Mouse (Mus musculus) intestine, embryonic 16.5 days (tissue): ENCODE results near the gene Fgf12. TPM values are rescaled to one million over a fixed set of nuclear protein-coding genes. Genes with fewer than 3 reads are reported as not detected.

Source experiments
- ATAC-seq: fragments of 200-750 bp; cut with Nextera tagmentation; 2 replicates; pipeline ENCODE4 v1.8.0; 2017; ENCODE audit warnings: moderate TSS enrichment, moderate library complexity
- H3K27ac ChIP-seq: fragments of 300-500 bp; sonication (generic); 2 replicates; pipeline ENCODE4 v1.5.1; 2014; ENCODE audit warnings: mild to moderate bottlenecking, low read length
- H3K27me3 ChIP-seq: fragments of 300-500 bp; sonication (generic); replicated peaks from 2 replicates; pipeline ENCODE4 v1.6.1; 2014; ENCODE audit warnings: low read length, control low read depth, mixed read lengths; ENCODE audit not compliant: control insufficient read depth, insufficient read depth
- H3K36me3 ChIP-seq: fragments of 300-500 bp; sonication (generic); 2 replicates; pipeline ENCODE4 v1.6.1; 2014; ENCODE audit warnings: low read length, control low read depth; ENCODE audit not compliant: control insufficient read depth, insufficient read depth
- H3K4me1 ChIP-seq: fragments of 300-500 bp; sonication (generic); 2 replicates; pipeline ENCODE4 v1.6.1; 2014; ENCODE audit warnings: low read length, control low read depth, mixed read lengths; ENCODE audit not compliant: control insufficient read depth, insufficient read depth
- H3K4me2 ChIP-seq: fragments of 300-500 bp; sonication (generic); 2 replicates; pipeline ENCODE4 v1.6.1; 2014; ENCODE audit warnings: low read depth, low read length, control low read depth
- H3K4me3 ChIP-seq: fragments of 300-500 bp; sonication (generic); 2 replicates; pipeline ENCODE4 v1.5.1; 2014; ENCODE audit warnings: mild to moderate bottlenecking, low read length
- H3K9ac ChIP-seq: fragments of 300-500 bp; sonication (generic); 2 replicates; pipeline ENCODE4 v1.6.1; 2014; ENCODE audit warnings: low read depth, low read length
- H3K9me3 ChIP-seq: fragments of 300-500 bp; sonication (generic); 2 replicates; pipeline ENCODE4 v1.6.1; 2016; ENCODE audit warnings: low read length, control low read depth; ENCODE audit not compliant: control insufficient read depth
- WGBS: fragments of 180-500 bp; shearing (Covaris S2); extraction: QIAGEN DNeasy Blood & Tissue Kit; methylation state at CpG from one replicate; pipeline ENCODE4 v1.1.7; 2014; 5-methylcytosine and 5-hydroxymethylcytosine counted together
- polyA plus RNA-seq: library from polyadenylated mRNA; unstranded; fragments of >200 nt; fragmentation: Nextera tagmentation; extraction: Ambion mirVana; gene quantifications from 2 replicates; pipeline ENCODE4 v1.2.1, GENCODE M21; 2015

The Fgf12 gene
- 0.47 and 1.1 TPM in 2 replicates for polyA plus RNA-seq

DNA sequence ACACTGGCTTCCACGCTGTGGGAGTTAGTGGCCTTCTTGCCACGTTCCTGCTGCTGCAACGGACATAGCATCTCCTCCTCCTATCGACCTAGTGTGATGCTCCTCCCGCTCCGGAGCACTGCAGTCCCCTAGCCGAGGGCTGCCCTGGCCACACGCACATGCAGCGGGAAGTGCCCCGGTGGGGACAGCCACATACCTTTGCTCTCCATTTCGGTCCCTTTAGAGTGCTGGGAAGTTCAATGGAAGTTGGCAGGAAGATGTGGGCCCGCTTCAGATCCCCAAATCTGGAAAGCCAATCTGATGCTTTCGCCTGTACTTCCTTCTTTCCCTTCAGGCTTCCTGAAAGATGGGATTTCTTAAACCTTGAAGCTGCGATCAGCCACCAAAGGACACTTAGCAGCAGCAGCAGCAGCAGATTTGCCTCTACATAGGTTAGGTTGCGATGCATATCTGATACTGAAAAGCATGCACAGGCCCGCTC lies at the start of gene Fgf12:
Fgf12 (minus strand) TSS at position 431 of the 481 bp plus-strand sequence.
- no peak; the same call in 1 of the 2 replicates for ATAC-seq
- Histone ChIP-seq H3K9ac (peak within 1 kb of the TSS; percentile 37; the same call in 1 of the 2 replicates), H3K27ac (no peak within 1 kb of the TSS), H3K9me3 (no peaks in the 10 kb centered on the region), H3K4me2 (peak within 1 kb of the TSS; percentile 56), H3K27me3 (no peaks in the 10 kb centered on the region; the same call in 1 of the 2 replicates), H3K36me3 (no peaks in the 10 kb centered on the region), H3K4me1 (peaks cover 4% of the 10 kb centered on the region; the same call in 1 of the 2 replicates), H3K4me3 (peak within 1 kb of the TSS; percentile 37)
- 2% methylated on average over 16 of the region's 16 CpGs for WGBS

DNA sequence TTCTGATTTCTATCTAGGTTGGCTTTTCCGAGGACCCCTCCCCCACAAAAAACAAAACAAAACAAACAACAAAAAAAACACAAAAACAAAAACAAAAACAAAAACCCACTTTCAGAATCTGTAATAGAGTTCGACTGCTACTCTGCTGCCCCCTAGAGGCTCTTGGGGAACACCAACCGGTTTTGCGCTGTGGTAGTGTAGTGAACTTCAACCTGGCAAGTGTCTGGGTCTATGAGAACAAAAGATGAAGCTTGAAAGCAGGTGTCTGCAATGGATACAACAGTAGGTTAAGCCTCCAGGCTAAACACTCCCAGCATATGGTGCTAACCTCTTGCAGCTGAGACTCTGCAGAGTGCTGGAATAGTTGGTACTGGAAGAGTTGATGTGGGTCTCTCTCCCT lies 40.2 kb upstream of the Fgf12 start:
- Histone ChIP-seq H3K4me1 (no peaks in the 10 kb centered on the region), H3K4me3 (no peak overlapping the region), H3K9me3 (no peaks in the 10 kb centered on the region), H3K9ac (no peak overlapping the region), H3K36me3 (no peaks in the 10 kb centered on the region), H3K27ac (no peak overlapping the region), H3K27me3 (no peaks in the 10 kb centered on the region), H3K4me2 (no peak overlapping the region)
- WGBS = under 1% methylated on average over 4 of the region's 4 CpGs
- ATAC-seq = no peak

DNA sequence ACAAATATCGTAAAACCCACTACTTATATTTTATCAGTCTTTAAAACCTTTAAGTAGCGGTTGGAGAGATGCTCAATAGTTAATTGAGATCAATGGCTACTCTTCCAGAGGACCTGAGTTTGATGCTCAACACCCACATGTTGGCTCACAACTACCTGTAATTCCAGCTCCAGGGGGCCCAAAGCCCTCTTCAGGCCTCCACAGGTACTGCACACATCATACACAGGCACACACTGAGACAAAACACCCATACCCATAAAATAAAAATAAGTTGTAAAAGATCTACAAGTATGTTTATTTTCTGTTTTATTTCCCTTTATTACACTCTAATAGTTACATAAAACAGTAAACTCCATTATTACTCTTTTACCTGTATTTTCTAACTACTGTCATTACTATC lies 17.4 kb upstream of the Fgf12 start:
- ATAC-seq = no peak

DNA sequence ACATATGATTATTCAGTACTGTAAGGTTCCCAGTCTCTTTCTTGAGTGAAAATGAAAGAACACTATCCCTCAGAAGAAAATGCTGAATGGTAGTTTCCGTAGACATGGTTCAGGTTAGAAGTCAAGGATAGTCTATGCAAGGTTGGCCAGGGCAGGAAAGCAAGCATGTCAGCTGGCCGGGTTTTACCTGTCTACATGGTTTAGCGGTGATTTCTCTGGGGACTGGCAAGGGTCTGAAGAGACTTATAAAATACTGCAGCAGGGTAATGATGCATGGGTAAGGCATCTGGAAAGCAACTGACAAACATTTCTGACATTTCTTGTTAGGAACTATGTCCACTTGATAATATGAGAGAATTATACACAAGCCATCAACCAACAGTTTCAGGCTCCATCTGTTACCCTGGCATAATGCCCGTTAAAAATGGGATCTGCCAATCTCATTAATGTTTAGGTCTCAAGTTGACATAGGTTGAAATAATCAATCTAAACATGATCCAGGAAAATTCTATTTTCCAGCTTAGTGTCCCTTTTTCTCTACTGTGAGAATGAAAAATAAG lies 8.6 kb upstream of the Fgf12 start:
- WGBS = 81% methylated on average over 4 of the region's 4 CpGs
- no peak overlapping the region for H3K27ac ChIP-seq

More for the DNA sequence above, 17.4 kb upstream of the Fgf12 start:
- Histone ChIP-seq H3K9ac (no peak overlapping the region), H3K4me1 (no peaks in the 10 kb centered on the region), H3K4me2 (no peak overlapping the region), H3K9me3 (no peaks in the 10 kb centered on the region), H3K4me3 (no peak overlapping the region), H3K27me3 (no peaks in the 10 kb centered on the region), H3K27ac (no peak overlapping the region), H3K36me3 (no peaks in the 10 kb centered on the region)
- 83% methylated on average over 2 of the region's 2 CpGs for WGBS

DNA sequence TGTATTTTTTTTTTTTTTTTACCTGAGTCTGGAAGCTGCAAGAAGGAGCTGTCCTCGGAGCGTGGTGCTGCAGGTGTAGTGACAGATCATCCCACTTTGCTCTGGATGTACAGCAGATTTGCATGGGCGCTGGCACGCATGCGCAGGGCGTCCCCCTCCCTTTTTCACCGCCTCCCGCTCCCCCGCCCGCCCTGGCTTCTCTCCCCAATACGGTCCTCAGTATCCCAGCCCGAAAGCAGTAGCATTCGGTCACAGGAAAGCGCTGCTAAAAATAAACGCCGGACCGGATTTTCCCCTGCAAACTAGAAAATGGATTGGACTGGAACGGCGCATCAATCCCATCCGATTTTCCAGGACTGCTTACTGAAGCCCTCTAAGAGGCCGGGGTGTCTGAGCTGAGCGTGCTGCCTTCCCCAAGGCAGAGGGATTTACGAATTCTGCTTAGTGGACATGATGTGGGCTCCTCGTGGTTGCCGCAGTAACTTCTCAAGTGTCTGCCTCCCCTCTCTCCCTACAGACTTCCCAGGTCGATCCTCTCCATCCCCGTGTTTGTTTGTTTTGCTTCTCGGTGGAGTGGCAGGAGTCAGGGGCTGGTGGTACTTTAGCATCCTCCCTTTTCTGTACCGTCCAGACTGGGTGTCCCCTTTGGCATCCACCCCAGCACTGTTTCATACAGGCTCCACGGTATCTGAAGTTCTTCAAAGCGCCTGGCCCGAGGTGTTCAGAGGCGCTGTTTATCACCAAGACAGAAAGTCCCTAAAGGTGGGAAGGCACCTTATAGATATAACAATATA lies 453 bp upstream of the Fgf12 start:
- H3K4me1 ChIP-seq = peaks cover 4% of the 10 kb centered on the region; the same call in 1 of the 2 replicates
- H3K9me3 ChIP-seq = no peaks in the 10 kb centered on the region
- peak; percentile 92 for ATAC-seq
- H3K4me3 ChIP-seq = peak overlapping the region; percentile 37
- H3K4me2 ChIP-seq = peak overlapping the region; percentile 56
- no peaks in the 10 kb centered on the region; the same call in 1 of the 2 replicates for H3K27me3 ChIP-seq
- H3K9ac ChIP-seq = peak overlapping the region; percentile 37; the same call in 1 of the 2 replicates
- H3K36me3 ChIP-seq = no peaks in the 10 kb centered on the region
- H3K27ac ChIP-seq = no peak overlapping the region
- 1% methylated on average over 33 of the region's 33 CpGs for WGBS

More for the DNA sequence above, 8.6 kb upstream of the Fgf12 start:
- Histone ChIP-seq H3K4me1 (no peaks in the 10 kb centered on the region), H3K36me3 (no peaks in the 10 kb centered on the region), H3K4me2 (no peak overlapping the region), H3K4me3 (no peak overlapping the region), H3K9me3 (no peaks in the 10 kb centered on the region), H3K27me3 (no peaks in the 10 kb centered on the region), H3K9ac (no peak overlapping the region)
- ATAC-seq = no peak

DNA sequence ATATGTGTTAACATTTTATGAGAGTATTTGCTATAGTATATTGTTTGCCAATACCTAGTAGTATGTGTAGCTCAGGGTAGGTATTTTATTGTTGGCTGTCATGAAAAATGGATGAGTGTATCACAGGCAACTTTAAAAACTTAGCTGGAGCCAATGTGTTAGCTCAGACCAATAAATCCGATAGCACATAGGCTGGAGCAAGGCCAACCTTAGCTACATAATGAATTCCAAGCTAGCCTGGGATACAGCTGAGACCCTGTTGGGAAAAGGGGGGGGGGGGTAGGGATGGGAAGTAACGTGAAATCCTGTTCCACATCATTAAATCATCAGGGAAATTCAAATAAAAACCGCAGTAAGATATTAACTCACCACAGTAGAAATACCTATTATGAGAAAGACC lies 18.4 kb downstream of the Fgf12 start:
- Histone ChIP-seq H3K27me3 (no peaks in the 10 kb centered on the region), H3K9ac (no peak overlapping the region), H3K9me3 (no peaks in the 10 kb centered on the region), H3K4me3 (no peak overlapping the region), H3K4me2 (no peak overlapping the region), H3K27ac (no peak overlapping the region), H3K4me1 (no peaks in the 10 kb centered on the region), H3K36me3 (no peaks in the 10 kb centered on the region)
- ATAC-seq = no peak
- 71% methylated on average over 3 of the region's 3 CpGs for WGBS

DNA sequence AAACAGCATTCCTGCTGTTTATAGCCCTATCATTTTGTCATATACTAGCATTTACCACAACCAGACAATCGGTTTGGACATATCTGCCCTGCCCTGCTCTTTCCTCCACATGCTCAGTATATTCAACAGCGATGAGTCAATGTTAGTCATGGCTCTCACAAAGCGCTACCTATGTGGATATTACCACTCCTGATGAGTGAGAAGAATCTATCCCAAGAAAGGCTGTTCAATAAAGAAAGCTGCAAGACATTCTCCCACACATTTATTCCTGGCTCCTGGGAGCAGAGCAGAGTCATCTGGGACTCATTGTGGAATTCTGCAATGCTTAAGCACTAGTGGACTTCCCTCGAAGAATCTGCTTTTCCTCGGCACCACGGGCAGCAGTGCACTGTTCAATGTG lies 26.1 kb downstream of the Fgf12 start:
- Histone ChIP-seq H3K9me3 (no peaks in the 10 kb centered on the region), H3K36me3 (no peaks in the 10 kb centered on the region), H3K4me3 (no peak overlapping the region), H3K9ac (no peak overlapping the region), H3K4me2 (no peak overlapping the region), H3K4me1 (no peaks in the 10 kb centered on the region), H3K27ac (no peak overlapping the region), H3K27me3 (no peaks in the 10 kb centered on the region)
- WGBS = 85% methylated on average over 6 of the region's 6 CpGs
- no peak for ATAC-seq

DNA sequence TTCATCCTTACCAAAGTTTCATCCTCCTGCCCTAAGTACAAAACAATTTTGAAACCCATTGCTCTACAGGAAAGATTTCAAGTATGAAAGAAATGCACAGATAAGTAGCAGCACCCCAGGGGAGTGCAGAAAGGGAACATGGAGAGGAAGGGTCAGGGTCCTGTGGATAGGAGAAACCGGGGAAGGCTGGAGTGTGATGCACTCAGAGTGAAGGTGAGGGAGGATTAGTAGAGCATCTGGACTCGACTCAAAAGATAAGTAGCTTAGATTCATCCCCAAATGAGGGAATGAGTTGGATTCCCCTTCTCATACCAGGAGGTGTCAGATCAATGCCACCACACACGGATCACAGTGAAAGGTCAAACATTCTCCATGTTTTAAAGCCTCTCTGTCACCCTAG lies 46.2 kb downstream of the Fgf12 start:
- no peaks in the 10 kb centered on the region for H3K27me3 ChIP-seq
- no peaks in the 10 kb centered on the region for H3K36me3 ChIP-seq
- no peaks in the 10 kb centered on the region for H3K9me3 ChIP-seq
- no peak overlapping the region for H3K9ac ChIP-seq
- no peak overlapping the region for H3K4me2 ChIP-seq
- H3K4me1 ChIP-seq = no peaks in the 10 kb centered on the region
- WGBS = 43% methylated on average over 3 of the region's 3 CpGs
- ATAC-seq = no peak
- no peak overlapping the region for H3K27ac ChIP-seq
- H3K4me3 ChIP-seq = no peak overlapping the region

DNA sequence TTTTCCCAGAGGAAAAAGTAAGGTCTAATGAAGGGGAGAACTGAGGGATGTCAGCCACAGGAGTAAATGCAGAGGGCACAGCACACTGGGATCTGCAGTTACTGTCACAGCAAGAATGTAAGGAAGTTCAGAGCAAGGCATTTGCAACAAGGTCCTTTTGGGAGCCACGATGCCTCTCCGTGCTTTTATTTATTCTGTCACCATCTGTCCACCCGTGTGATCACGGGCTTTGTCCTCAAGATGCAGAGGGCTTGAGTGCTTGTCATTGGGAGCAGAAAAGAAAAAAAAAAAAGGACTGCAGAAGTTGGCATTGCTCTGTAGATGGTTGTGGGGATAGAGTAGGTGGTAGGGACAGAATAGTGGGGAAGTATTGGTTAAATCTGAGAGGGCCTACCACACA lies 52.5 kb downstream of the Fgf12 start:
- Histone ChIP-seq H3K4me1 (no peaks in the 10 kb centered on the region), H3K27ac (no peak overlapping the region), H3K27me3 (no peaks in the 10 kb centered on the region), H3K4me2 (no peak overlapping the region), H3K36me3 (no peaks in the 10 kb centered on the region), H3K4me3 (no peak overlapping the region), H3K9me3 (no peaks in the 10 kb centered on the region), H3K9ac (no peak overlapping the region)
- no peak for ATAC-seq
- 69% methylated on average over 4 of the region's 4 CpGs for WGBS
